Mouse (Mus musculus) MN1 (cell line): ENCODE results near the gene Tmem54.

Experiments used
- DNase-seq: peaks from one replicate; pipeline ENCODE4 v3.0.0-alpha.2; 2016; ENCODE audit warnings: low spot score

Gene Tmem54

DNA sequence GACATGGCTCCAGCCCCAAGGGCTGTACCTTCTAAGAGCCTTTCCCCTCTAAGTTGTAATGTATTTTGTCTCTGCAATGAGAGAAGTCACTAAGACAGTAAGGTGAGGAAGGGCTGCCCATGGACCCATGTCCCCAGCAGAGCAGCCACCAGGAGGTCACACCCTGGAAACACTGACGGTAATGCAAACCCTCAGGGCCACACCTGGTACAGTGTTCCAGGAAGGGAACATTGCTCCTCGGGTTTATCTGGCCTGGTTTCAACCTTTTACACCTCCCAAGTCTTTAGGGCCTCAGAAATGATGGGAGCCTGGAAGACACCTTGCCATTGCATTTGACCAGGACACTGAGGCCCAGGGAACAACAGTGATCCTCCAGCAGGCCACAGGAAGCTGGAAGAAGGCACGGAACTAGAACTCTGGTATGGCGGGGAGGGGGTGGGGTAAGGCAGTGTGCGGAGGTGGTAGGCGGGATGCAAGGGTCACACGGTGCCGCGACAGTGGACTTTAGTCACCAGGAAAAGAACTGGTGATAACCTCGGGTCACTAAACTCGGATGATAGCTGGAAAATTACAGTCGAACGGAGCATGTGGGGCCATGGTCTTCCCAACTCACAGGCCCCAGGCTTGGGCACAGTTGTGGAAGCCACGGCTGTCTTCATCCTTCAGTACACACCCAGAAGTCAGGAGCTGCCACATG, 3.1 kb upstream of the Tmem54 start:
- no peak for DNase-seq

- DNase-seq, result no peak
These were observed 725 bp downstream of the Tmem54 start for GRCm38 (mm10) chr4:129106073-129106472.

DNA sequence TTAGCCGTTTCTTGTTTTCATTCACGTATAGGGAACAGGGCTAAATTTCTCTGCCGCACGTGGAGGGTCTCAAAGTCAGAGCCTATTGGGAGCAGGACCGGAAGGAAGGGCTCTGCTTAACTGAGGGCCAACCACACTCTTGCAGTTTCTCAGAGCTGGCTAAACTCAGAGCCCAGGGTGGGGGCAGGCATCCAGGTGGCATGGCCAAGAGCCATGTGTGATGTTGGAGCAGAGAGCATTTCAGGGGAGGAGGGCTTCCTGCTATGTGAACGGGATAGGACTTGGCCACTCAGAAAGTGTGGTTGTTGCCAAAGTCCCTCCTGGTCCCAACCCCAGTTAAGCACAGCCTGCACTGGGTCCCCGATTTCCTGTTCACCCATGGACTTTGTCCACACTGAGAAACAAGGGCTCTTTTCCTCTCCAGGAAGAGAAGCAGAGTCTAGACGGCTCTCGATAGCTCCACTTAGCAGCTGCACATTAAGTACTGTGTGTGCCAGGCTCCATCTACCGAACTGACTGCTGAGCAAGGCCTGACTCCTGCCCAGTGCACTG, 2.1 kb downstream of the Tmem54 start:
- no peak for DNase-seq

GRCm38 (mm10) chr4:129108624-129109023, 3.3 kb downstream of the Tmem54 start:
- DNase-seq, result no peak

GRCm38 (mm10) chr4:129110804-129111203, 5.5 kb downstream of the Tmem54 start:
- no peak for DNase-seq

- DNase-seq, result peak; percentile 31
These were observed 6.0 kb downstream of the Tmem54 start for GRCm38 (mm10) chr4:129111350-129111749.

- no peak for DNase-seq
These were observed 6.9 kb downstream of the Tmem54 start for GRCm38 (mm10) chr4:129112231-129112630.

- DNase-seq, result peak; percentile 76
These were observed 8.0 kb downstream of the Tmem54 start for GRCm38 (mm10) chr4:129113083-129113988.

- no peak for DNase-seq
These were observed 11.4 kb downstream of the Tmem54 start for GRCm38 (mm10) chr4:129116703-129117102.

GRCm38 (mm10) chr4:129117720-129118510, 12.6 kb downstream of the Tmem54 start:
- no peak for DNase-seq

DNA sequence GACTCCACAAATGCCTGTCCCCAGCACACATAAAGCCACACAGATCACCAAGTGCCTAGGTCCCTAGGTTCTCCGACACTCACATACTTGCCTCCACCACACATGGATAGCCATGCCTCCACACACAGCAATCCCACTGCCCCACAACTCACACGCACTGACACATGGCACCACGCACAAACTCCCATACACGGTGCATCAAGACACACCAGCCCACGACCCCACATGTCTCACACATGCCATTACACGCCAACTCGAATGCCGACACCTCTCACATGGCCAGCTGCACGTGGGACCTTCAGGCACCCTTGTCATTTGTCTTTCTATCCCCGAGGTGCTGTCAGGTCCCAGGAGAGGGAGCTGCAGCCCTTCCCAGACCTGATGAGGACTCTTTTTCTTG, 14.4 kb downstream of the Tmem54 start:
- no peak for DNase-seq

- peak; percentile 63 for DNase-seq
These were observed 15.4 kb downstream of the Tmem54 start for GRCm38 (mm10) chr4:129120520-129121445.

DNA sequence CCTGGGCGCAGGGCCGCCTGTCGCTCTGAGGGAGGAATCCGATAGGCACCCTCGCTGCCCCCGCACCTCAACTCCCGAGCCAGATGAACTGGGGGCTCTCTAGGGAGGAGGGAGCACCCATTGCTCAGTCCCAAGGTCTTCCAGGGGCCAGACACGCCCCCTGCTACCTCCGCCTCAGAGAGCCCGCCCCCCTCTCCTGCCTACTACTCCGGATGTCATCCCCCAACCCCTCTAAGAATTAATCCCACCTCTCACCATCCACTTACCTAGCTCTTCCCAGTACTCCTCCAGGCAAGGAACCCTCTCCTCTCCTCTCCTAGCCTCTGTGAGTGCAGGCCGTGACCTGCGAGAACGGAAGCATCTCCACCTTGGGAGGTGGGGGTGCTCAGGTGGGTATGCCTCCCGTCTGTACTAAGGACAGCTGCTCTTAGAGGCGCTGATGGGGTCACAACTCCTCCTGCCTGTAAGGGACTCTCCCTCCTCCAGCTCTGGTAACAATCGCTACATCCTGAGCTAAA, 16.3 kb downstream of the Tmem54 start, which contains the start of gene Hpca:
Gene Hpca (minus strand): TSS at position 468 of the 518 bp plus-strand sequence.
- DNase-seq, result peak; percentile 20

- no peak for DNase-seq
These were observed 16.8 kb downstream of the Tmem54 start for GRCm38 (mm10) chr4:129122107-129122506.

DNA sequence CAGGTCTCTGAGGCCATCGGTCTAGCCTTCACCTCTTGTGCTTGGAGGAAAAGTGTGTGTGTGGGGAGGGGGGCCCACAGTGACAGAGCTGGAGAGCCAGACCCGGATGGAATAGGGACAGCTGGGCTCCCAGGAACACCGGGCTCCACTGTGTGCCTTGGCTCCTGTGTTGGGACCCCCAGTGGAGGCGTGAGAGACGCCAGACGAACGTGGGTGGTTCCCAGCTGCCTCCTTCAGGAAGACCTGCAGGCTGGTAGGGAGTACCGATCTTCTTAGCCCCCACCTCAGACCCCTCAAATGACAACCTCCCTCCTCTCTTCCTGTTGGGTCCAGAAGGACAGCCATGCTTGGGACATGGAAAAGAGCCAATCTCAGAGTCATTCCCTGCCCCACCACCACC, 17.4 kb downstream of the Tmem54 start:
- no peak for DNase-seq

- DNase-seq, result peak; percentile 78
These were observed 19.4 kb downstream of the Tmem54 start for GRCm38 (mm10) chr4:129124652-129125146.

GRCm38 (mm10) chr4:129125736-129126451, 20.5 kb downstream of the Tmem54 start:
- peak; percentile 73 for DNase-seq

GRCm38 (mm10) chr4:129128582-129129338, 23.4 kb downstream of the Tmem54 start:
- DNase-seq, result peak; percentile 64

DNA sequence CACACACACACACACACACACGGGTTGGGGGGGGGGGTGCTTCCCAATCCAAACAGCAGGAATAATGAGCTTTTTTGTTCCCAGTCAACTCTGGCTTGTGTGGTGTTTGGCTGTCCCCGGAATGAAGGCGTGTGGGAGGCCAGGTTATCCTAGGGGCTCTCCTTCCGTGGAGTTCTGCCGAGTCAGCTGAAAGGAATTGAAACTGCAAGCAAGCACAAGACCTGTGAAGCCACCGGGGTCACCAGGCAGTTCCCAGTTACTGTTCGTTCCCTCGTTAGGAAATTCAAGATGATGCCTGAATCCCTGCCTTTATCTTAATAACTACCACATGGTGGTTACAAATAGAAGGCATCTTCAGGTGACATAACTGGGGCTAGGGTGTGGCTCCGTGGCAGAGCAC, 24.0 kb downstream of the Tmem54 start:
- DNase-seq, result peak; percentile 57
